Mouse (Mus musculus) bone marrow, adult 2 months (tissue): Measurements from ENCODE around the gene Xrn2.

Experiments
- CTCF ChIP-seq: fragments of 200-500 bp; IDR thresholded peaks from 2 replicates; pipeline ENCODE4 v1.5.1; 2011; ENCODE audit warnings: low read length, control low read depth; ENCODE audit not compliant: control insufficient read depth, insufficient read depth
- POLR2A ChIP-seq: fragments of 200-500 bp; IDR thresholded peaks from 2 replicates; pipeline ENCODE4 v1.6.1; 2011; ENCODE audit warnings: low read depth, mild to moderate bottlenecking, control low read depth, low read length, borderline replicate concordance; ENCODE audit not compliant: control insufficient read depth

- TF ChIP-seq CTCF: no peak
- TF ChIP-seq POLR2A: no peak
These were observed 1.5 kb downstream of the Xrn2 start for GRCm38 (mm10) chr2:147014101-147014886.
